Mouse (Mus musculus) stomach, embryonic 16.5 days (tissue): ENCODE data around the gene Hist4h4. TPM values are rescaled to one million over a fixed set of nuclear protein-coding genes. Genes with fewer than 3 reads are reported as not detected.

Experiments used
- ATAC-seq: fragments of 200-750 bp; cut with Nextera tagmentation; 2 replicates; pipeline ENCODE4 v1.8.0; 2017; ENCODE audit warnings: moderate number of reproducible peaks, moderate TSS enrichment; ENCODE audit not compliant: insufficient read depth, low FRiP score
- H3K27ac ChIP-seq: fragments of 300-500 bp; sonication (generic); 2 replicates; pipeline ENCODE4 v1.5.1; 2014; ENCODE audit warnings: low read length
- H3K27me3 ChIP-seq: fragments of 300-500 bp; sonication (generic); 2 replicates; pipeline ENCODE4 v1.6.1; 2014; ENCODE audit warnings: low read length, control low read depth, mixed read lengths; ENCODE audit not compliant: control insufficient read depth, insufficient read depth
- H3K36me3 ChIP-seq: fragments of 300-500 bp; sonication (generic); 2 replicates; pipeline ENCODE4 v1.6.1; 2014; ENCODE audit warnings: low read length; ENCODE audit not compliant: control insufficient read depth, insufficient read depth
- H3K4me1 ChIP-seq: fragments of 300-500 bp; sonication (generic); 2 replicates; pipeline ENCODE4 v1.6.1; 2014; ENCODE audit warnings: low read length, control low read depth, mixed read lengths; ENCODE audit not compliant: control insufficient read depth, insufficient read depth
- H3K4me2 ChIP-seq: fragments of 300-500 bp; sonication (generic); 2 replicates; pipeline ENCODE4 v1.6.1; 2014; ENCODE audit warnings: low read depth, low read length, mixed read lengths
- H3K4me3 ChIP-seq: fragments of 300-500 bp; sonication (generic); replicated peaks from 2 replicates; pipeline ENCODE4 v1.5.1; 2014; ENCODE audit warnings: mild to moderate bottlenecking, low read length
- H3K9ac ChIP-seq: fragments of 300-500 bp; sonication (generic); 2 replicates; pipeline ENCODE4 v1.6.1; 2014; ENCODE audit warnings: low read length
- H3K9me3 ChIP-seq: fragments of 300-500 bp; sonication (generic); replicated peaks from 2 replicates; pipeline ENCODE4 v1.6.1; 2016; ENCODE audit warnings: low read length, control low read depth; ENCODE audit not compliant: control insufficient read depth
- WGBS: fragments of 180-500 bp; shearing (Covaris S2); extraction: QIAGEN DNeasy Blood & Tissue Kit; methylation state at CpG from one replicate; pipeline ENCODE4 v1.1.7; 2014; 5-methylcytosine and 5-hydroxymethylcytosine counted together
- polyA plus RNA-seq: library from polyadenylated mRNA; unstranded; fragments of >200 nt; fragmentation: Nextera tagmentation; extraction: Ambion mirVana; gene quantifications from 2 replicates; pipeline ENCODE4 v1.2.1, GENCODE M21; 2015

Gene Hist4h4
- polyA plus RNA-seq, 1 experiment from 2014 or later, result 0.83 TPM

DNA sequence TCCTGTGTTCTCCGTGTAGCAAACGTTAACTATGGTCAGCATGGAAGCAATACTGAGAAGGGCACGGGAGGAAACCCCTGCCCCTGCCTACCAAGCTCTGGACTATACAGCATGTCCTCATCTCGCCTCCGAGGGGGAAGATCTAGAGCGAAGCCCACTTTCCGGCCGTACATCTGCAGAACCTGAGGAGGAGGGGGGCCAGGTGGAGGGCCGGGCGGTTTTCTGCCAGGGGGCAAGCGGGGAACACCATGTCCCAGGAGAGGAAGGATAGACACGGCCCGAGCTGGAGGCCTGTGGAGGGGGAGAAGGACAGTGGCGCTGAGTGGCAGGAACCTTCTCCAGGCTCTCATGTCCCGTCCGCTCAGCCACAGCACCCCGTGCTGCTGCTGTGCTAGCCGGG, 16.9 kb upstream of the Hist4h4 start:
- H3K4me2 ChIP-seq, result no peak overlapping the region
- no peak for ATAC-seq

DNA sequence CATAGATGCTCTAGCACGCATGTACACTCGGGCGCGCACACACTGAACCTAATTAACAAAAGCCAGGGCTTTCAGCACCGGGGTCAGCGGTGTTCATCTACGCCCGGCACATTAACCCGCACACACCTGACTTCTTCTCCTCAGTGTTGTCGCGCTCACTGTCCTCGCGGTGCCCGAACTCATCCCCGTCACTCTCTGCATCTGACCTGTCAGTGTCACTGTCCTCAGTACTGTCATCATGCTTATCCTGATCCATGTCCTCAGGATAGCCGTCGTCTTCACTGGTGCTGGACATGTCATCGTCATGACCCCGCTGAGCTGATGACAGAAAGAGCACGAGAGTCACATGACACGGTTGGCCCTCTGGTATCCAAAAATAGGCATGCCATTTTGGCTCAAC, 16.2 kb upstream of the Hist4h4 start:
- Histone ChIP-seq H3K36me3 (peaks cover 52% of the 10 kb centered on the region), H3K27ac (no peak overlapping the region), H3K4me1 (no peaks in the 10 kb centered on the region), H3K9ac (no peak overlapping the region), H3K27me3 (no peaks in the 10 kb centered on the region), H3K4me2 (no peak overlapping the region), H3K4me3 (no peak overlapping the region), H3K9me3 (no peaks in the 10 kb centered on the region)
- no peak for ATAC-seq
- 96% methylated on average over 21 of the region's 21 CpGs for WGBS

More for the DNA sequence above, 16.9 kb upstream of the Hist4h4 start:
- no peaks in the 10 kb centered on the region for H3K27me3 ChIP-seq
- no peaks in the 10 kb centered on the region for H3K4me1 ChIP-seq
- H3K9me3 ChIP-seq, result no peaks in the 10 kb centered on the region
- 96% methylated on average over 18 of the region's 18 CpGs for WGBS
- no peak overlapping the region for H3K4me3 ChIP-seq
- H3K9ac ChIP-seq, result no peak overlapping the region
- no peak overlapping the region for H3K27ac ChIP-seq
- H3K36me3 ChIP-seq, result peaks cover 46% of the 10 kb centered on the region

DNA sequence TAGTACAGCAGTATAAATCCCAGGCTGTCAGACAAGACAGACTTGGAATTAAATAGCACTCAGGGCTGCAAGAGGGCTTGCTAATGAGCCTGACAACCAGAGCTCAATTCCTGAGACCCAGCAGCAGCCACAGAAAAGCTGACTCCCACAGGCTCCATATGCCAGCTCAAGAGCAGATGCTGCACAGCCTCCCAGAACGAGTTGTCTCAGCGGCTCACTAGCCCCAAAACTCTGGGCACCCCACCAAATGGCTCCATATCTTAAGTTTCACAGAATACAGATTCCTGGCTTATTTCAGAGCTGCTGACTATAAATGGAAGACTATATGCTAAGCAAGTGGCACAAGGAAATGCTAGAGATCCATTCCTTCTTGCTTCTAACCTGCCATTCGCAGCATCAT, 13.3 kb upstream of the Hist4h4 start:
- 94% methylated on average over 3 of the region's 3 CpGs for WGBS
- Histone ChIP-seq H3K4me3 (no peak overlapping the region), H3K9ac (no peak overlapping the region), H3K4me2 (no peak overlapping the region), H3K27me3 (no peaks in the 10 kb centered on the region), H3K36me3 (peaks cover 52% of the 10 kb centered on the region), H3K9me3 (no peaks in the 10 kb centered on the region), H3K4me1 (0 out of 2 replicates have a peak, but pooled peaks cover 3% of the 10 kb centered on the region), H3K27ac (no peak overlapping the region)
- no peak for ATAC-seq

DNA sequence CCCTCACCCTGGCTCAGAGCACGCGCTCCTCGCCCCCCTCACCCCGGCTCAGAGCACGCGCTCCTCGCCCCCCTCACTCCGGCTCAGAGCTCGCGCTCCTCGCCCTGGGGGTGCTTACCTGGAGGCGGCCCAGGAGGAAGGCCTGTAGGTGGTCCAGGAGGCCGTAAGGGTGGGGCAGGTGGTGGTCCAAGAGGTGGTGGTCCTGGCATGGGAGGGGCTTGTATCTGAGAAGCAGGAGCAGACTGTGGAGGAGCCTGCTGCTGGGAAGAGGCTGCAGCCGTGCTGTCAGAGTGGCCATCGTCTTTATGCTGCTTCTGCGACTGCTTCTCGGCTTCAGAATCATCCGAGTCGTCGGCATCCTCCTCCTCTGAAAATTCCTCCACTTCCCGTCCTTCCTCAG, 12.6 kb upstream of the Hist4h4 start:
- H3K4me1 ChIP-seq, result 0 out of 2 replicates have a peak, but pooled peaks cover 3% of the 10 kb centered on the region
- H3K27ac ChIP-seq, result no peak overlapping the region
- no peak for ATAC-seq
- H3K4me3 ChIP-seq, result no peak overlapping the region
- peaks cover 50% of the 10 kb centered on the region for H3K36me3 ChIP-seq
- H3K9ac ChIP-seq, result no peak overlapping the region
- no peak overlapping the region for H3K4me2 ChIP-seq
- H3K9me3 ChIP-seq, result no peaks in the 10 kb centered on the region
- 93% methylated on average over 21 of the region's 21 CpGs for WGBS
- H3K27me3 ChIP-seq, result no peaks in the 10 kb centered on the region

DNA sequence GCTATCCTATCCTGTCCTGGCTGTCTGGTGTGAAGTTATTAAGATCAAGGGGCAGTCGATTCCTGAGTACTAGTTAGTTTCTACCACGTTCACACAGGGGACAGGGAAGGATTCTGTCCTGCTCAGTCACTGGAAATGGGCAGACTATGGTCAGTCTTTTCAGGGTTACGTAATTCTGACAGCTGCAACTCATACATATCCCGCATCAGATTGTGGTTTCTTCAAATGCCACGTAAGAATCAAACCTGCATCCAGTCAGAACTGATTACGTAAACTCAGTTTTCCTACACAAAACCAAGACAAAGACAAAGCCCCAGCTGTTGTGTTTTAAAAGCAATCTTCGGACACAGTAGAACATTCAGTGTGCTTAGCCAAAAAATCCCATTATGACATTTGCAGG, 11.2 kb upstream of the Hist4h4 start:
- Histone ChIP-seq H3K27me3 (no peaks in the 10 kb centered on the region), H3K27ac (no peak overlapping the region), H3K9ac (no peak overlapping the region), H3K9me3 (no peaks in the 10 kb centered on the region), H3K4me2 (no peak overlapping the region), H3K36me3 (peaks cover 37% of the 10 kb centered on the region), H3K4me1 (0 out of 2 replicates have a peak, but pooled peaks cover 3% of the 10 kb centered on the region), H3K4me3 (no peak overlapping the region)
- ATAC-seq, result no peak
- 94% methylated on average over 7 of the region's 7 CpGs for WGBS

DNA sequence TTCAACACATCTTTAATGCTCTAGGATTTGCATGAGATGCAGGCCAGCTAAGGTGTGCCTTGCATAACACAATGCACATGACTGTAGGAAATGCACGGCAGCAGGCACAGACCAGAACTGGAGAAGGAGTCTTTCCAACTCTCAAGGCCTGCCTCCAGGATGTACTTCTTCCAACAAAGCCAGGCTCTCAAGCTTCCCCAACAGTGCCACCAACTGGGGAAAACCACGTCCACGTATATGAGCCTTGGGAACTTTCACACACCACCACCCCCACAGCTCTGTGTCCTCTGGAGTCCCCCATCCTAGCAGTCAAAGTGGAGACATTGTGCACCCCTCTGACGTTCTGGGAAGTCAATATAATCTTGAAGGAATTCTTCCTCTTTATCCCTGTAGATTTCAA, 8.9 kb upstream of the Hist4h4 start:
- Histone ChIP-seq H3K27me3 (no peaks in the 10 kb centered on the region), H3K4me1 (0 out of 2 replicates have a peak, but pooled peaks cover 11% of the 10 kb centered on the region), H3K36me3 (peaks cover 25% of the 10 kb centered on the region), H3K9me3 (no peaks in the 10 kb centered on the region), H3K4me3 (no peak overlapping the region), H3K9ac (no peak overlapping the region), H3K4me2 (no peak overlapping the region), H3K27ac (peak overlapping the region; percentile 60; the same call in 1 of the 2 replicates)
- WGBS, result 35% methylated on average over 4 of the region's 4 CpGs
- ATAC-seq, result no peak

DNA sequence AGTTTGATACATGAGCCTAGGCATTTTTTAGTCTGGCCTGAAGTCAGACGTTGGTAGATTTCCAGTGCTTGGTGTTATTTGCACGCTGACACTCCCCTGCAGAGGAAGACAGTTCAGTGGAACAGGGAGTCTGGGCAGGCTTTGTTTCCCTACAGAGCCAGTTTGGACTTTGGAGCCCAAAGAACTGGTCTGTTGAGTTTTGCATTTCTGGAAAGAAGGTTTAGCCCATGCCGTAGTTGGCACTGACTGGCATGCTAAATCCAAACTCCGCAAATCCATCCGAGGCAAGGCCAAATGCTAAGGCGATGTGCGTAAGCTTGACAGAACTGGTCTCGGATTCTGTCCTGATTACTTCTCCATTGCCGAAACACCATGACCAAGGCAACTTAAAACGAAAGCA, 7.0 kb upstream of the Hist4h4 start:
- WGBS, result 77% methylated on average over 10 of the region's 10 CpGs

DNA sequence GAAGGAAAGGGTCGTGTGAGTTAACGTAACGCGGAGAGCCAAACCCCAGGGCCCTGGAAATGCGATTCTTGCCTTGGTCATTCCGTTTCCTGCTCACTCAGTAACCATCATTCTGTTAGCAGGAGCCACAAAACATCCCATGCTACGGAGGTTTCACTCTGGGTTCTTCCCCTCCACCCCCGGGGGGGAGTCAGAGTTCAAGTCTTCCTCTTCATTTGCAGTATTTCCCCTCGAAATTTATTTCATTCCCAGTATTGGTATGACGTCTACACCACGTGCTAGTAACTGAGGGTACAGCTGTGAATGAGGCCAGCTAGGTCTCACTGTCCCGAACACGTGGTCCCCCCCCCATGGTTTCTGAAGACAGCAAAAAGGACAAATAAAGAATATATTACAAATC, 5.5 kb upstream of the Hist4h4 start:
- Histone ChIP-seq H3K9ac (peak overlapping the region; percentile 84), H3K4me1 (peaks cover 21% of the 10 kb centered on the region), H3K36me3 (peaks cover 4% of the 10 kb centered on the region), H3K27ac (no peak overlapping the region), H3K9me3 (no peaks in the 10 kb centered on the region), H3K4me2 (peak overlapping the region; percentile 92), H3K4me3 (peak overlapping the region; percentile 85), H3K27me3 (no peaks in the 10 kb centered on the region)
- ATAC-seq, result no peak
- 66% methylated on average over 13 of the region's 13 CpGs for WGBS

More for the DNA sequence above, 7.0 kb upstream of the Hist4h4 start:
- no peak for ATAC-seq
- Histone ChIP-seq H3K4me2 (peak overlapping the region; percentile 92; the same call in 1 of the 2 replicates), H3K27me3 (no peaks in the 10 kb centered on the region), H3K9me3 (no peaks in the 10 kb centered on the region), H3K4me3 (no peak overlapping the region), H3K9ac (0 out of 2 replicates have a peak overlapping the region, but pooled peaks have one; percentile 19), H3K4me1 (0 out of 2 replicates have a peak, but pooled peaks cover 17% of the 10 kb centered on the region), H3K27ac (peak overlapping the region; percentile 60), H3K36me3 (peaks cover 14% of the 10 kb centered on the region)

DNA sequence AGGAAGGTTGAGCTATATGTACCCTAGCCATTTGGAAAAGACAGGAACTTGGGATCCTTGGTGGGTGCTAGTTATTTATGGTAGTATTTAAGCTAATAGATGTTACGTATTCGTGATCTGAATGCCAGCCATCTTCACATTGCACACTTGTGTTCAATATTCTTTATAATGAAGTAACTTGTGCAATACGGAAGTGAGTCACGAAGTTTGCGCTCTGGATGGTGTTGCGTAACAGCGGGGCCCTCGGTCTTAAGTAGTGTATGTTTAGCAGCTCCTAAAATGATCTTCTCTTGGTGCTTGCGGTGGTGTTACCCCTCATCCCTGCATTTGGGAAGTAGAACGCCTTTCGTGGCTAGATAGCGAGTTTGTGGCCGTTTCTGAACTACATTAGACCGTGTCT, 4.9 kb upstream of the Hist4h4 start:
- no peaks in the 10 kb centered on the region for H3K27me3 ChIP-seq
- H3K4me1 ChIP-seq, result peaks cover 22% of the 10 kb centered on the region
- H3K36me3 ChIP-seq, result peaks cover 4% of the 10 kb centered on the region
- H3K4me3 ChIP-seq, result peak overlapping the region; percentile 85
- no peak for ATAC-seq
- H3K27ac ChIP-seq, result peak overlapping the region; percentile 84
- peak overlapping the region; percentile 92 for H3K4me2 ChIP-seq
- no peaks in the 10 kb centered on the region for H3K9me3 ChIP-seq
- H3K9ac ChIP-seq, result peak overlapping the region; percentile 84
- 21% methylated on average over 14 of the region's 14 CpGs for WGBS
